Mouse (Mus musculus) heart, postnatal 0 days (tissue): ENCODE results near the gene Kif23. TPM values are rescaled to one million over a fixed set of nuclear protein-coding genes. Genes with fewer than 3 reads are reported as not detected.

ENCODE experiments used
- ATAC-seq: fragments of 200-750 bp; cut with Nextera tagmentation; 2 replicates; pipeline ENCODE4 v1.8.0; 2017; ENCODE audit warnings: low read depth, moderate number of reproducible peaks, moderate library complexity; ENCODE audit not compliant: insufficient read depth
- DNase-seq: peaks from one replicate; pipeline ENCODE4 v3.0.0-alpha.2; 2016; ENCODE audit warnings: low spot score
- H3K27ac ChIP-seq: fragments of 300-500 bp; sonication (generic); 2 replicates; pipeline ENCODE4 v1.5.1; 2014; ENCODE audit warnings: low read depth, mild to moderate bottlenecking
- H3K27me3 ChIP-seq: fragments of 300-500 bp; sonication (generic); 2 replicates; pipeline ENCODE4 v1.6.1; 2014; ENCODE audit warnings: low read length, mixed read lengths; ENCODE audit not compliant: control insufficient read depth, insufficient read depth
- H3K36me3 ChIP-seq: fragments of 300-500 bp; sonication (generic); replicated peaks from 2 replicates; pipeline ENCODE4 v1.6.1; 2014; ENCODE audit warnings: low read length, mixed read lengths; ENCODE audit not compliant: control insufficient read depth, insufficient read depth
- H3K4me1 ChIP-seq: fragments of 300-500 bp; sonication (generic); 2 replicates; pipeline ENCODE4 v1.6.1; 2014; ENCODE audit warnings: antibody characterized with exemption; ENCODE audit not compliant: control insufficient read depth, insufficient read depth
- H3K4me2 ChIP-seq: fragments of 300-500 bp; sonication (generic); 2 replicates; pipeline ENCODE4 v1.6.1; 2014; ENCODE audit warnings: low read depth, mild to moderate bottlenecking, low read length, moderate library complexity
- H3K4me3 ChIP-seq: fragments of 300-500 bp; sonication (generic); 2 replicates; pipeline ENCODE4 v1.5.1; 2014; ENCODE audit warnings: low read depth, low read length
- H3K9ac ChIP-seq: fragments of 300-500 bp; sonication (generic); replicated peaks from 2 replicates; pipeline ENCODE4 v1.6.1; 2014; ENCODE audit warnings: low read depth, low read length, mixed read lengths
- H3K9me3 ChIP-seq: fragments of 300-500 bp; sonication (generic); replicated peaks from 2 replicates; pipeline ENCODE4 v1.6.1; 2016; ENCODE audit warnings: low read length; ENCODE audit not compliant: control insufficient read depth
- CTCF ChIP-seq: IDR thresholded peaks from 2 replicates; pipeline ENCODE4 v1.5.1; 2016; ENCODE audit warnings: antibody characterized with exemption, control low read depth, low read depth
- EP300 ChIP-seq: IDR thresholded peaks from 2 replicates; pipeline ENCODE4 v1.6.1; 2016; ENCODE audit warnings: antibody characterized with exemption, low read depth
- WGBS: fragments of 180-500 bp; shearing (Covaris S2); extraction: QIAGEN DNeasy Blood & Tissue Kit; methylation state at CpG from one replicate; pipeline ENCODE4 v1.1.7; 2014; 5-methylcytosine and 5-hydroxymethylcytosine counted together
- polyA plus RNA-seq: library from polyadenylated mRNA; unstranded; fragments of >200 nt; fragmentation: Nextera tagmentation; extraction: Ambion mirVana; gene quantifications from 2 replicates; pipeline ENCODE4 v1.2.1, GENCODE M21; 2015
- total RNA-seq: library from RNA; depleted of rRNA; stranded (reverse); fragments of >200 nt; gene quantifications from 2 replicates; pipeline ENCODE4 v1.2.3, GENCODE M21; 2014; ENCODE audit warnings: low replicate concordance

Gene Kif23
- total and polyA plus RNA-seq, 2 experiments from 2014 or later: 9.9 to 17.6 TPM

- Histone ChIP-seq H3K4me2 (no peak overlapping the region), H3K4me1 (0 out of 2 replicates have a peak, but pooled peaks cover 4% of the 10 kb centered on the region), H3K9me3 (no peaks in the 10 kb centered on the region), H3K9ac (no peak overlapping the region), H3K36me3 (peaks cover 60% of the 10 kb centered on the region), H3K27ac (no peak overlapping the region), H3K4me3 (no peak overlapping the region), H3K27me3 (no peaks in the 10 kb centered on the region)
- 97% methylated on average over 5 of the region's 5 CpGs for WGBS
- TF ChIP-seq CTCF: no peak
- no peak for TF ChIP-seq EP300
- DNase-seq (no peak), ATAC-seq (no peak)
These were observed 27.1 kb downstream of the Kif23 start for GRCm38 (mm10) chr9:61919464-61919863.

- DNase-seq (no peak), ATAC-seq (no peak)
- peaks cover 12% of the 10 kb centered on the region for H3K4me1 ChIP-seq
- 90% methylated on average over 6 of the region's 6 CpGs for WGBS
- no peak overlapping the region for H3K4me2 ChIP-seq
- H3K36me3 ChIP-seq: peaks cover 50% of the 10 kb centered on the region
- no peaks in the 10 kb centered on the region for H3K27me3 ChIP-seq
- H3K4me3 ChIP-seq: no peak overlapping the region
- H3K27ac ChIP-seq: no peak overlapping the region
- TF ChIP-seq CTCF (no peak), EP300 (no peak)
- H3K9ac ChIP-seq: no peak overlapping the region
- no peaks in the 10 kb centered on the region for H3K9me3 ChIP-seq
These were observed 29.1 kb downstream of the Kif23 start for GRCm38 (mm10) chr9:61917436-61917835.

- no peak overlapping the region for H3K4me2 ChIP-seq
- H3K36me3 ChIP-seq: peaks cover 50% of the 10 kb centered on the region
- no peak overlapping the region for H3K9ac ChIP-seq
- 73% methylated on average over 3 of the region's 3 CpGs for WGBS
- H3K9me3 ChIP-seq: no peaks in the 10 kb centered on the region
- no peak overlapping the region for H3K4me3 ChIP-seq
- no peaks in the 10 kb centered on the region for H3K27me3 ChIP-seq
- TF ChIP-seq EP300 (no peak), CTCF (no peak)
- no peak for ATAC-seq
- no peak overlapping the region for H3K27ac ChIP-seq
- no peak for DNase-seq
- peaks cover 12% of the 10 kb centered on the region for H3K4me1 ChIP-seq
These were observed 29.6 kb downstream of the Kif23 start for GRCm38 (mm10) chr9:61916986-61917385.

GRCm38 (mm10) chr9:61915393-61916005 is 31.1 kb downstream of the Kif23 start:
- Histone ChIP-seq H3K36me3 (peaks cover 43% of the 10 kb centered on the region), H3K27me3 (no peaks in the 10 kb centered on the region)
- WGBS: 48% methylated on average over 3 of the region's 4 CpGs

GRCm38 (mm10) chr9:61914917-61915300 is 31.7 kb downstream of the Kif23 start:
- peaks cover 37% of the 10 kb centered on the region for H3K36me3 ChIP-seq
- ATAC-seq: no peak

More at GRCm38 (mm10) chr9:61915393-61916005, 31.1 kb downstream of the Kif23 start:
- DNase-seq (no peak), ATAC-seq (no peak)
- Histone ChIP-seq H3K4me1 (peaks cover 12% of the 10 kb centered on the region), H3K9ac (0 out of 2 replicates have a peak overlapping the region, but pooled peaks have one; percentile 64), H3K27ac (peak overlapping the region; percentile 96), H3K9me3 (no peaks in the 10 kb centered on the region), H3K4me3 (peak overlapping the region; percentile 79), H3K4me2 (peak overlapping the region; percentile 74)
- TF ChIP-seq CTCF: no peak
- no peak for TF ChIP-seq EP300

More at GRCm38 (mm10) chr9:61914917-61915300, 31.7 kb downstream of the Kif23 start:
- DNase-seq: no peak
- Histone ChIP-seq H3K9ac (peak overlapping the region; percentile 64; the same call in 1 of the 2 replicates), H3K4me3 (peak overlapping the region; percentile 79), H3K27me3 (no peaks in the 10 kb centered on the region), H3K4me1 (peaks cover 12% of the 10 kb centered on the region), H3K9me3 (no peaks in the 10 kb centered on the region), H3K4me2 (peak overlapping the region; percentile 74), H3K27ac (peak overlapping the region; percentile 96)
- TF ChIP-seq CTCF (no peak), EP300 (0 out of 2 replicates have a peak, but pooled peaks have one; percentile 9)
- WGBS: 2% methylated on average over 13 of the region's 13 CpGs
